ENCODE assay signal across 11 mouse cellular contexts in genomic region chr9:14207561-14207936, GRCm38 (mm10).
DNase-seq lines count a peak whose midpoint lies in the region; ATAC-seq and TF ChIP-seq lines count a peak whose summit lies in the region.
"Had no signal": no experiment of that assay in that cellular context is flagged by ENCODE, and none has a peak within 500 bp of the region (broad histone marks: within the 10 kb centered on the region; RNA-seq: fewer than 3 reads in every experiment).

No protein-coding gene starts in this region.

- no peaks in the 10 kb centered on the region for H3K36me3 ChIP-seq in lung, embryonic 15.5 days
- no peaks in the 10 kb centered on the region for H3K36me3 ChIP-seq in intestine, postnatal 0 days (ENCODE audit: control insufficient read depth, insufficient read depth)
- H3K36me3 ChIP-seq in liver, embryonic 15.5 days (replicated peaks) = no peaks in the 10 kb centered on the region
- H3K36me3 ChIP-seq in stomach, embryonic 16.5 days (ENCODE audit: control insufficient read depth, insufficient read depth, low read length) = no peaks in the 10 kb centered on the region
- H3K36me3 ChIP-seq in midbrain, embryonic 13.5 days = no peaks in the 10 kb centered on the region
- H3K36me3 ChIP-seq in midbrain, embryonic 16.5 days (ENCODE audit: control insufficient read depth, insufficient read depth, low read length) = no peaks in the 10 kb centered on the region
- H3K36me3 ChIP-seq: embryonic facial prominence, embryonic 13.5 days; hindbrain, embryonic 15.5 days had no signal

- WGBS in lung, embryonic 15.5 days = 37% methylated on average over 3 of the region's 3 CpGs
- WGBS in lung, adult 2 months = 24% methylated on average over 3 of the region's 3 CpGs
- WGBS in intestine, postnatal 0 days = 36% methylated on average over 3 of the region's 3 CpGs
- WGBS in liver, embryonic 15.5 days (ENCODE audit: insufficient replicate concordance) = 43% methylated on average over 3 of the region's 3 CpGs
- 39% methylated on average over 3 of the region's 3 CpGs for WGBS in stomach, embryonic 16.5 days
- WGBS in midbrain, embryonic 13.5 days = 85% methylated on average over 3 of the region's 3 CpGs
- 84% methylated on average over 3 of the region's 3 CpGs for WGBS in midbrain, embryonic 16.5 days

- TF ChIP-seq CTCF in lung, adult 2 months (IDR thresholded peaks at IDR 0.05; ENCODE audit: insufficient read depth, low read length) = no peak
- no peak for TF ChIP-seq CTCF in intestine, postnatal 0 days (IDR thresholded peaks at IDR 0.05; ENCODE audit: low read depth)

- H3K4me2 ChIP-seq in lung, embryonic 15.5 days = no peak overlapping the region
- no peak overlapping the region for H3K4me2 ChIP-seq in intestine, postnatal 0 days (replicated peaks; ENCODE audit: low read depth)
- no peak overlapping the region for H3K4me2 ChIP-seq in liver, embryonic 15.5 days
- H3K4me2 ChIP-seq in stomach, embryonic 16.5 days (ENCODE audit: low read depth, low read length) = no peak overlapping the region
- no peak overlapping the region for H3K4me2 ChIP-seq in midbrain, embryonic 13.5 days (replicated peaks)
- no peak overlapping the region for H3K4me2 ChIP-seq in midbrain, embryonic 16.5 days (ENCODE audit: low read length)
- H3K4me2 ChIP-seq: embryonic facial prominence, embryonic 13.5 days; hindbrain, embryonic 15.5 days had no signal

- H3K27ac ChIP-seq in lung, embryonic 15.5 days = peak overlapping the region; percentile 44
- H3K27ac ChIP-seq in intestine, postnatal 0 days (ENCODE audit: low read depth, low read length) = no peak overlapping the region
- H3K27ac ChIP-seq in liver, embryonic 15.5 days (replicated peaks) = 0 out of 2 replicates have a peak overlapping the region, but pooled peaks have one; percentile 26
- peak overlapping the region; percentile 72 for H3K27ac ChIP-seq in stomach, embryonic 16.5 days (ENCODE audit: low read length)
- H3K27ac ChIP-seq in midbrain, embryonic 13.5 days = no peak overlapping the region
- no peak overlapping the region for H3K27ac ChIP-seq in midbrain, embryonic 16.5 days (ENCODE audit: low read length)
- H3K27ac ChIP-seq: embryonic facial prominence, embryonic 13.5 days; hindbrain, embryonic 15.5 days had no signal

- H3K4me1 ChIP-seq in lung, embryonic 15.5 days = peaks cover 41% of the 10 kb centered on the region
- H3K4me1 ChIP-seq in lung, adult 2 months (ENCODE audit: control insufficient read depth, insufficient read depth, low read length) = peaks cover 4% of the 10 kb centered on the region
- 0 out of 2 replicates have a peak, but pooled peaks cover 6% of the 10 kb centered on the region for H3K4me1 ChIP-seq in intestine, postnatal 0 days (replicated peaks; ENCODE audit: control insufficient read depth, insufficient read depth, low read length)
- H3K4me1 ChIP-seq in liver, embryonic 15.5 days (replicated peaks) = peaks cover 3% of the 10 kb centered on the region; the same call in 1 of the 2 replicates
- peaks cover 25% of the 10 kb centered on the region; the same call in 1 of the 2 replicates for H3K4me1 ChIP-seq in stomach, embryonic 16.5 days (ENCODE audit: control insufficient read depth, insufficient read depth, low read length)
- H3K4me1 ChIP-seq in midbrain, embryonic 13.5 days (replicated peaks) = no peaks in the 10 kb centered on the region
- H3K4me1 ChIP-seq in midbrain, embryonic 16.5 days (ENCODE audit: control insufficient read depth, insufficient read depth, low read length) = no peaks in the 10 kb centered on the region

- no peak overlapping the region for H3K4me3 ChIP-seq in lung, embryonic 15.5 days
- no peak overlapping the region for H3K4me3 ChIP-seq in lung, adult 2 months (replicated peaks; ENCODE audit: extremely low read depth, low read depth, low read length)
- H3K4me3 ChIP-seq in intestine, postnatal 0 days (ENCODE audit: low read depth, low read length) = no peak overlapping the region
- no peak overlapping the region for H3K4me3 ChIP-seq in liver, embryonic 15.5 days (replicated peaks)
- H3K4me3 ChIP-seq in stomach, embryonic 16.5 days (replicated peaks; ENCODE audit: low read length) = no peak overlapping the region
- no peak overlapping the region for H3K4me3 ChIP-seq in midbrain, embryonic 13.5 days (replicated peaks)
- H3K4me3 ChIP-seq in midbrain, embryonic 16.5 days (ENCODE audit: low read depth, low read length) = no peak overlapping the region
- H3K4me3 ChIP-seq: embryonic facial prominence, embryonic 13.5 days; hindbrain, embryonic 15.5 days had no signal

- no peaks in the 10 kb centered on the region for H3K9me3 ChIP-seq in lung, embryonic 15.5 days
- H3K9me3 ChIP-seq in intestine, postnatal 0 days (ENCODE audit: control insufficient read depth) = no peaks in the 10 kb centered on the region
- H3K9me3 ChIP-seq in liver, embryonic 15.5 days (replicated peaks) = no peaks in the 10 kb centered on the region
- H3K9me3 ChIP-seq in stomach, embryonic 16.5 days (replicated peaks; ENCODE audit: control insufficient read depth, low read length) = no peaks in the 10 kb centered on the region
- H3K9me3 ChIP-seq in midbrain, embryonic 13.5 days = no peaks in the 10 kb centered on the region
- H3K9me3 ChIP-seq in midbrain, embryonic 16.5 days (replicated peaks; ENCODE audit: control insufficient read depth, low read length, poor library complexity, severe bottlenecking) = no peaks in the 10 kb centered on the region
- H3K9me3 ChIP-seq: embryonic facial prominence, embryonic 13.5 days; hindbrain, embryonic 15.5 days had no signal

- no peak for TF ChIP-seq POLR2A in lung, adult 2 months (IDR thresholded peaks at IDR 0.05; ENCODE audit: borderline replicate concordance, extremely low read depth, low read depth, low read length)

- no peaks in the 10 kb centered on the region for H3K27me3 ChIP-seq in lung, embryonic 15.5 days
- H3K27me3 ChIP-seq in intestine, postnatal 0 days (replicated peaks; ENCODE audit: control insufficient read depth, insufficient read depth, low read length) = no peaks in the 10 kb centered on the region
- H3K27me3 ChIP-seq in liver, embryonic 15.5 days = no peaks in the 10 kb centered on the region
- no peaks in the 10 kb centered on the region for H3K27me3 ChIP-seq in stomach, embryonic 16.5 days (ENCODE audit: control insufficient read depth, insufficient read depth, low read length)
- no peaks in the 10 kb centered on the region for H3K27me3 ChIP-seq in midbrain, embryonic 13.5 days
- no peaks in the 10 kb centered on the region for H3K27me3 ChIP-seq in midbrain, embryonic 16.5 days (ENCODE audit: control insufficient read depth, insufficient read depth, low read depth, low read length)
- H3K27me3 ChIP-seq: embryonic facial prominence, embryonic 13.5 days; hindbrain, embryonic 15.5 days had no signal

- ATAC-seq in lung, embryonic 15.5 days (ENCODE audit: borderline replicate concordance, extremely low read depth, low FRiP score, low TSS enrichment) = peak; percentile 43; the same call in 1 of the 2 replicates
- peak; percentile 43; the same call in 1 of the 2 replicates for ATAC-seq in intestine, postnatal 0 days
- 0 out of 2 replicates have a peak, but pooled peaks have one; percentile 47 for ATAC-seq in liver, embryonic 15.5 days (ENCODE audit: insufficient read depth)
- peak; percentile 53; the same call in 1 of the 2 replicates for ATAC-seq in stomach, embryonic 16.5 days (ENCODE audit: insufficient read depth, low FRiP score)
- ATAC-seq in midbrain, embryonic 13.5 days = no peak
- ATAC-seq in midbrain, embryonic 16.5 days = no peak

- no peak for DNase-seq in lung, adult 2 months
- DNase-seq in adrenal gland, adult 8-10 months = no peak
- DNase-seq: thymus, postnatal 36 days had no signal

- H3K9ac ChIP-seq in lung, embryonic 15.5 days = no peak overlapping the region
- no peak overlapping the region for H3K9ac ChIP-seq in intestine, postnatal 0 days (ENCODE audit: low read depth, low read length)
- H3K9ac ChIP-seq in liver, embryonic 15.5 days = no peak overlapping the region
- H3K9ac ChIP-seq in stomach, embryonic 16.5 days (ENCODE audit: low read length) = no peak overlapping the region
- H3K9ac ChIP-seq in midbrain, embryonic 13.5 days (replicated peaks) = no peak overlapping the region
- H3K9ac ChIP-seq in midbrain, embryonic 16.5 days (ENCODE audit: low read depth, low read length) = no peak overlapping the region
- H3K9ac ChIP-seq: embryonic facial prominence, embryonic 13.5 days; hindbrain, embryonic 15.5 days had no signal

Comparison
In these comparisons a context has a peak if more than half of its experiments do, and no peak if none do; other contexts are left out.
1. ATAC-seq: peak in lung, embryonic 15.5 days (single experiment), intestine, postnatal 0 days (single experiment), liver, embryonic 15.5 days (single experiment) and stomach, embryonic 16.5 days (single experiment); none in midbrain, embryonic 13.5 days (single experiment) and midbrain, embryonic 16.5 days (single experiment).
2. H3K27ac ChIP-seq: peak in lung, embryonic 15.5 days (single experiment), liver, embryonic 15.5 days (single experiment) and stomach, embryonic 16.5 days (single experiment); none in intestine, postnatal 0 days (single experiment), midbrain, embryonic 13.5 days (single experiment) and midbrain, embryonic 16.5 days (single experiment).